Mouse (Mus musculus) T-cell, adult 2 months (primary cell): ENCODE measurements at regions not wholly inside any gene's neighbourhood (a gene's known extent, or its start where the extent isn't known, plus 50 kb on each side); places are given as distances from the start of the nearest gene placed in this dataset.

Source experiments
- DNase-seq: peaks from one replicate; pipeline ENCODE4 v3.0.0; 2022; ENCODE audit warnings: low spot score

- DNase-seq: no peak
These were observed 130.0 kb upstream of the Gm9833 start for GRCm38 (mm10) chr3:9957870-9958269.

- DNase-seq: no peak
These were observed 127.9 kb upstream of the Gm9833 start for GRCm38 (mm10) chr3:9959716-9960661.

GRCm38 (mm10) chr3:9960696-9961095 is 127.2 kb upstream of the Gm9833 start:
- no peak for DNase-seq
